Mouse (Mus musculus) forebrain, embryonic 16.5 days (tissue): ENCODE measurements around the gene Bcar3. TPM values are rescaled to one million over a fixed set of nuclear protein-coding genes. Genes with fewer than 3 reads are reported as not detected.

Experiments
- ATAC-seq: fragments of 200-750 bp; cut with Nextera tagmentation; 2 replicates; pipeline ENCODE4 v1.8.0; 2017; ENCODE audit warnings: mild to moderate bottlenecking, moderate library complexity
- H3K27ac ChIP-seq: fragments of 300-500 bp; sonication (generic); 2 replicates; pipeline ENCODE4 v1.5.1; 2014; ENCODE audit warnings: low read length, control low read depth
- H3K27me3 ChIP-seq: fragments of 300-500 bp; sonication (generic); replicated peaks from 2 replicates; pipeline ENCODE4 v1.6.1; 2014; ENCODE audit warnings: low read length; ENCODE audit not compliant: control insufficient read depth, insufficient read depth
- H3K36me3 ChIP-seq: fragments of 300-500 bp; sonication (generic); 2 replicates; pipeline ENCODE4 v1.6.1; 2014; ENCODE audit not compliant: control insufficient read depth, insufficient read depth
- H3K4me1 ChIP-seq: fragments of 300-500 bp; sonication (generic); replicated peaks from 2 replicates; pipeline ENCODE4 v1.6.1; 2014; ENCODE audit warnings: low read length; ENCODE audit not compliant: control insufficient read depth, insufficient read depth
- H3K4me2 ChIP-seq: fragments of 300-500 bp; sonication (generic); 2 replicates; pipeline ENCODE4 v1.6.1; 2014; ENCODE audit warnings: mild to moderate bottlenecking, low read length, control low read depth
- H3K4me3 ChIP-seq: fragments of 300-500 bp; sonication (generic); replicated peaks from 2 replicates; pipeline ENCODE4 v1.5.1; 2014; ENCODE audit warnings: mild to moderate bottlenecking, low read length, control low read depth
- H3K9ac ChIP-seq: fragments of 300-500 bp; sonication (generic); replicated peaks from 2 replicates; pipeline ENCODE4 v1.6.1; 2014; ENCODE audit warnings: low read depth, low read length, control low read depth
- H3K9me3 ChIP-seq: fragments of 300-500 bp; sonication (generic); 2 replicates; pipeline ENCODE4 v1.6.1; 2016; ENCODE audit warnings: low read length; ENCODE audit not compliant: control insufficient read depth
- WGBS: fragments of 180-500 bp; shearing (Covaris S2); extraction: QIAGEN DNeasy Blood & Tissue Kit; methylation state at CpG from one replicate; pipeline ENCODE4 v1.1.7; 2014; 5-methylcytosine and 5-hydroxymethylcytosine counted together
- polyA plus RNA-seq: library from polyadenylated mRNA; unstranded; fragments of >200 nt; fragmentation: Nextera tagmentation; extraction: Ambion mirVana; gene quantifications from 2 replicates; pipeline ENCODE4 v1.2.1, GENCODE M21; 2015

Gene Bcar3
- polyA plus RNA-seq, 1 experiment from 2014 or later = 5.3 TPM

DNA sequence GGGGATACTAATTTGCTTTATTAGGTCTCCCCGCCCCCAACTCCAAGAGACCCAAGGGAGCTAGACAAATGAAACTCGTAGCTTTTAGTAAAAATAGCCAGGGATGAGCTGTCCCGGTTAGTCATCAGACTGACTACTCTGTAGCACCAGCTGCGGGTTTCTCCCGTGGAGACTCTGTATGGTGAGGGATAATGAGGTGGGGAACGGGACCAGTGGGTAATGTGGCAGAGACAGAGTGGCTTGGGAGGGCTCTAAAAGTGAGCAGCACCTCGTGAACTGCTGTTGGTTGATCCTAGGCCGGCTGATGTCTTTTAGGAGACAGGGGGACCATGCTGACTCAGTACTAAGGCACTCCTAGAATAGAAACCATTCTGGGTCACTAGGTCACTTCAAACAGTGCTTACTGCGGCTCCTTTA lies 49.5 kb downstream of the Bcar3 start:
- ATAC-seq = no peak
- H3K27ac ChIP-seq = no peak overlapping the region
- WGBS = 71% methylated on average over 9 of the region's 9 CpGs

DNA sequence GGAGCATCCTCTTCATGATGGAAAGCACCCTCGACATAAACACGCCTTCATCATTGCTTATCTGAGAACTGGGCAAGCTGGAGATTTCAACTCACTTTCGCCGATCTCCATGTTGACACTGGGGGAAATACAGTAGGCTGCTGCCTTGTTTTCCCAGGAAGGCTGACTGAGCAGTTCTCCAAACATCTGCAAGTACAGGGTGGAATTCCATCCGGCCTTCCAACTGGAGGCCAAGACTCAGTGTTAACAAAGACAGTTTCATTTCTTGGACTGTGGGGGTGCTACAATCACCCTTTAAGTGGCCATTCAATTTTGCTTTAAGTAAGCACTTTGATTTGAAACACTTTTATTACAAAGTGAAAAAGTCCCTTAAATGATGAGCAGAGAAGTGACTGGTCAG lies 50.4 kb downstream of the Bcar3 start:
- 92% methylated on average over 5 of the region's 5 CpGs for WGBS
- Histone ChIP-seq H3K27ac (no peak overlapping the region), H3K9ac (no peak overlapping the region), H3K4me1 (no peaks in the 10 kb centered on the region), H3K36me3 (no peaks in the 10 kb centered on the region), H3K9me3 (no peaks in the 10 kb centered on the region), H3K4me3 (no peak overlapping the region), H3K27me3 (no peaks in the 10 kb centered on the region), H3K4me2 (no peak overlapping the region)
- ATAC-seq = no peak

More for the DNA sequence above, 49.5 kb downstream of the Bcar3 start:
- no peak overlapping the region for H3K9ac ChIP-seq
- no peaks in the 10 kb centered on the region for H3K9me3 ChIP-seq
- H3K4me3 ChIP-seq = no peak overlapping the region
- no peaks in the 10 kb centered on the region for H3K27me3 ChIP-seq
- H3K4me2 ChIP-seq = no peak overlapping the region
- H3K36me3 ChIP-seq = no peaks in the 10 kb centered on the region
- H3K4me1 ChIP-seq = no peaks in the 10 kb centered on the region

DNA sequence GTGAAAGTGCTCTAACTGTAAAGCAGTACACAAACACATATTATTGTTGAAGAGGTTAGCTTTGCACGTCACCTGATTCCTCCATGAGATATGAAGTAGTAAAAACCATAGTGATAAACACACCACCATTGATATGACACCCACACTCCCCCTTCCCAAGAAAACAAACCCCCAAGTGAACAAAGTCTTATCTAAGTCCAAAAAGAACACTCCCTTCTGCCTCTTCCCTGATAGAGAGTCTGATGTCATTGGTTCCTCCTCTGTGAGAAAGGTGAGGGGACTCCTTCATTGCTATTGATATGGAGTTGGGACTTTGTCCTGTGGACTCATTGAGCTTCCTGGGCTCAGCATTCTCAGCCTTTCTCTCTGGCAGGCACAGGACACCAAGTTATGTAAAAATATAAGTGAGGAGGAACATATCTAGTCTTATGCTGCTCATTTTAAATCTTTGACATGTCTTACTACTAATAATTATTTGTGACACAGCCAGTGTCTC lies 52.1 kb downstream of the Bcar3 start:
- H3K9me3 ChIP-seq = no peaks in the 10 kb centered on the region
- 92% methylated on average over 1 of the region's 1 CpGs for WGBS
- no peaks in the 10 kb centered on the region for H3K27me3 ChIP-seq
- H3K4me2 ChIP-seq = no peak overlapping the region
- H3K4me3 ChIP-seq = no peak overlapping the region
- H3K9ac ChIP-seq = no peak overlapping the region
- no peaks in the 10 kb centered on the region for H3K36me3 ChIP-seq
- H3K27ac ChIP-seq = no peak overlapping the region
- H3K4me1 ChIP-seq = no peaks in the 10 kb centered on the region
- no peak for ATAC-seq

DNA sequence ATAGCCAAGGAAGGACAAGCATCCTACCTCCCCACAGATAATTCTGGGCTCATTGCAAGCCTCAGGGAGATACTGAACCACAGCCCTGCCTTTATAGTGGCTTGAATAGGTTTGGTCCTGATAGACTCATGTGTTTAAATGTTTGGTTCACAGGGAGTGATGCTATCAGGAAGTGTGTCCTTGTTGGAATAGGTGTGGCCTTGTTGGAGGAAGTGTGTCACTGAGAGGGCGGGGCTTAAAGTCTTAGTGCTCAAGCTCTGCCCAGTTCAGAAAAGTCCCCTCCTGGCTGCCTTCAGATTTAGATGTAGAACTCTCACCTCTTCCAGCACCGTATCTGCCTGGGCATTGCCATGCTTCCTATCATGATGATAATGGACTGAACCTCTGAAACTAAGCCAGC lies 52.7 kb downstream of the Bcar3 start:
- ATAC-seq = no peak
- 100% methylated on average over 2 of the region's 2 CpGs for WGBS
- Histone ChIP-seq H3K36me3 (no peaks in the 10 kb centered on the region), H3K4me2 (no peak overlapping the region), H3K9me3 (no peaks in the 10 kb centered on the region), H3K27ac (no peak overlapping the region), H3K4me1 (no peaks in the 10 kb centered on the region), H3K4me3 (no peak overlapping the region), H3K27me3 (no peaks in the 10 kb centered on the region), H3K9ac (no peak overlapping the region)

DNA sequence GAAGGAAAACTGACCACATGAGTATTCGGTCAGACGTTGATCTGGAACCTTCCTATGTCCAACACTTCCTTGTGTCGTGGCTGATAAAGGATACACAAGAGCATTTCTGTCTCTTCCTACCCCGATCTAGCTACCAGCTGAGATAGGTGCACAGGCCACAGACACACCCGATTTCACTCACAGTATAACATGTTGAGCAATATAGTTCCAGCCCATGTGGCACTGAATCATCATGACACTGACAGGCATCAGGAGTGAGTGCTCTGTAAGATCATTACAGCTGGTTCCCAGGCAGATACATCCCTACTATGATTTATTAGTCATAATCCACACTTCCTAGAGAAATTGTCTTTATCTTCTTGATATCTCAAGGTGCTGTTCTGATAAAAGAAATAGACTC lies 54.7 kb downstream of the Bcar3 start:
- Histone ChIP-seq H3K9me3 (no peaks in the 10 kb centered on the region), H3K4me2 (no peak overlapping the region), H3K27me3 (no peaks in the 10 kb centered on the region), H3K4me3 (no peak overlapping the region), H3K4me1 (no peaks in the 10 kb centered on the region), H3K36me3 (no peaks in the 10 kb centered on the region), H3K9ac (no peak overlapping the region), H3K27ac (no peak overlapping the region)
- no peak for ATAC-seq
- WGBS = 90% methylated on average over 5 of the region's 5 CpGs

DNA sequence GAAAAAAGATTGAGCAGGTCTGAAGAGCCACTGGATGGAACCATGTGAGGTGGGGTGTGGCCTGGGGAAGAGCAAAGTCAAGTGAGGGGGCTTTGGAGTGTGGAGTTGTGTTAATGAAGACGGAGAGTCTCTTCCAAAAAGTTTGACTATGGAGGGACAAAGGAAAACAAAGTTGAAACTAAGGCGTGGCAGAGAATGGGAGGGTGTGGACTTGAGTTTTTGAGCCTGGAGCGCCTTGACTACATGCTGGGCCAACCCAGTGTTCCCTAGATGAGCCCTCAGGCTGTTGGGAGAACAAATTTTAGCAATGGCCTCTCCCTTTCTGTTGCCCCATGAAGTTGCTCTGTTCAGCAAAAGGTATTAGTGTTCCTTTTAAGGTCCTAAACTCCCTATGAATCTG lies 58.9 kb downstream of the Bcar3 start:
- no peaks in the 10 kb centered on the region for H3K4me1 ChIP-seq
- H3K36me3 ChIP-seq = no peaks in the 10 kb centered on the region
- 89% methylated on average over 3 of the region's 3 CpGs for WGBS
- no peaks in the 10 kb centered on the region for H3K9me3 ChIP-seq
- no peak overlapping the region for H3K9ac ChIP-seq
- no peak overlapping the region for H3K4me3 ChIP-seq
- H3K4me2 ChIP-seq = no peak overlapping the region
- ATAC-seq = no peak
- no peaks in the 10 kb centered on the region for H3K27me3 ChIP-seq
- no peak overlapping the region for H3K27ac ChIP-seq

DNA sequence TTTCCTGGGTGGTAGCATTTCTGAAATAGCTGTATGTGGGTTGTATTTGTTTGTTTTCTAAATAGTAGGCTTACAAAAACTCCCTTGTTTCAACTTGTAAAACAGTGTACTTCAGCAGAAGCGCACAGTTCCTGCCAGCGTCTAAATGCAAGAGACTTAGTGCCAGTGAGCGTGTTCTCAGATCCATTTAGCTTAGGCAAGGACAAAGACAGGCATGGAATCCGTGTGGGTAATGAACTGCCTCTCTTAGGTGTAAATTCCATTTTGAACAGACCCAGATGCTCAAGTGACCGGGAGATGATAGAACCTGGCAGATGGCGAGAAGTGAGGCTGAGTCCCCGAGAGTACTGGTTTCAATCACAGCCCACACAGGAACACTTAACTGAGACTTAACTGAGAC lies 65.5 kb downstream of the Bcar3 start:
- H3K4me3 ChIP-seq = no peak overlapping the region
- WGBS = 53% methylated on average over 7 of the region's 7 CpGs
- H3K4me2 ChIP-seq = no peak overlapping the region
- 0 out of 2 replicates have a peak, but pooled peaks cover 2% of the 10 kb centered on the region for H3K4me1 ChIP-seq
- no peak overlapping the region for H3K9ac ChIP-seq
- H3K27ac ChIP-seq = no peak overlapping the region
- H3K36me3 ChIP-seq = no peaks in the 10 kb centered on the region
- no peaks in the 10 kb centered on the region for H3K9me3 ChIP-seq
- no peaks in the 10 kb centered on the region for H3K27me3 ChIP-seq
- ATAC-seq = no peak

DNA sequence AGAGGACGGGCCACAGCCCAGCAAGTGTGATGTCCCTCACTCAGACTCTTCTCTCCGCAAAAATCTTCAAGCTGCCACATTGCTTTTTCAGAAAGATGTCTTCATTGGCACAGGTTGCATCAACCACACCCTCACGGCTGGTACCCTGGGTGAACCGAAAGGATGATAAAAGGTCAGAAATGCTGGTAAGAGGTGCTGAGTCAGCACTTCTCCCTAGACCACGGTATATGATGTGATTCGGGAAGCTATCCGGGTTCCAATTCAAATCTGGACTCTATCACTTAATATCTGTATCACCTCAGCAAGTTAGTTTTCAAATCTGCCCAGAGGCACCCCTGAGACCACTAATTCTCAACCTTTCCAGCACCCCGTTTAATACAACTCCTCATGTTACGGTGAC lies 66.0 kb downstream of the Bcar3 start:
- Histone ChIP-seq H3K4me2 (no peak overlapping the region), H3K4me3 (no peak overlapping the region), H3K27ac (no peak overlapping the region), H3K27me3 (no peaks in the 10 kb centered on the region), H3K36me3 (no peaks in the 10 kb centered on the region), H3K9ac (no peak overlapping the region), H3K9me3 (no peaks in the 10 kb centered on the region), H3K4me1 (0 out of 2 replicates have a peak, but pooled peaks cover 2% of the 10 kb centered on the region)
- ATAC-seq = no peak
- WGBS = 96% methylated on average over 9 of the region's 9 CpGs

DNA sequence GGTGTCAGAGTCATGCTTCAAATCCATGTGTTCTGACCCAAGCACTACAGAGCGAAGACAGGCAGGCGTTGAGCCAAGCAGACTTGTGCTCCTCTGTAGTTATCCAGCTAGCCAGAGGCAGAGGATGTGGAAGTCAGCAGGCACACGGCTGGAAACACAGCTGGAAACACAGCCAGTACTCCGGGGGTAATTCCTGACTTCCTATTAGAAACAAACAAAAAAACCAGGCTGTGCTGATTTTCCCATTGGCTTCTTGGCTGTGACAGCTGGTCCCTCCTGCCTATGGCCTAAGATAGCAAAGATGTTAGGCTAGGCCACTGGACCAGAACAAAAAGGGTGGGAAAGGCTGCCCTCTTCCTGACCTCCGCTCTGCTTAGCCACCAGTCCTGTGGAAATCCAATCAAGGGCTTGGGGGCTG lies 66.8 kb downstream of the Bcar3 start:
- 40% methylated on average over 5 of the region's 5 CpGs for WGBS

DNA sequence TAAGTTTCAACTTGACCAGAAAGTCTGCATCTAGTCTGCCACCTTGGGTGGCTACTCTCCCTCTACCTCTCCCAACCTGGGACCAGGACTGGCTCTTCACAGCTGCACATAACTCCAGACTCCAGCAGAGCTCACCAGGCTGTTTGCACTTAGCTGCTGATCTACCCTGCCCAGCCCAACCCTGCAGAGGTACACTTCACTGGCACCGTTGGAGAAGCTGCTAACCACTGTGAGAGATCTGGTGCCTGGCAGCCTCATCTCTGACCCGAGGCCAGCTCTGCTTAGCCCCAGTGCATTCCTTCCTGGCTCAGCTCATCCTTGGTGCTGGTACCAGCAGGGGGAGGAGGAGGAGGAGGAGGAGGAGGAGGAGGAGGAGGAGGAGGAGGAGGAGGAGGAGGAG lies 68.8 kb downstream of the Bcar3 start:
- Histone ChIP-seq H3K4me1 (0 out of 2 replicates have a peak, but pooled peaks cover 4% of the 10 kb centered on the region), H3K9me3 (no peaks in the 10 kb centered on the region), H3K27ac (no peak overlapping the region), H3K36me3 (no peaks in the 10 kb centered on the region), H3K27me3 (no peaks in the 10 kb centered on the region), H3K4me2 (no peak overlapping the region), H3K9ac (no peak overlapping the region), H3K4me3 (no peak overlapping the region)
- no peak for ATAC-seq
- WGBS = 50% methylated on average over 2 of the region's 2 CpGs

More for the DNA sequence above, 66.8 kb downstream of the Bcar3 start:
- H3K4me1 ChIP-seq = 0 out of 2 replicates have a peak, but pooled peaks cover 4% of the 10 kb centered on the region
- no peak overlapping the region for H3K9ac ChIP-seq
- H3K4me3 ChIP-seq = no peak overlapping the region
- H3K9me3 ChIP-seq = no peaks in the 10 kb centered on the region
- peak; percentile 28; the same call in 1 of the 2 replicates for ATAC-seq
- H3K4me2 ChIP-seq = no peak overlapping the region
- H3K36me3 ChIP-seq = no peaks in the 10 kb centered on the region
- H3K27ac ChIP-seq = no peak overlapping the region
- H3K27me3 ChIP-seq = no peaks in the 10 kb centered on the region
